Mouse (Mus musculus) hindlimb bud, embryonic 11.5 days (tissue): Measurements from ENCODE around the gene Dhtkd1.

Experiments used
- DNase-seq: peaks from one replicate; pipeline ENCODE4 v3.0.0-alpha.2; 2012; ENCODE audit warnings: low read depth, low spot score; ENCODE audit errors: extremely low spot score

The Dhtkd1 gene

DNA sequence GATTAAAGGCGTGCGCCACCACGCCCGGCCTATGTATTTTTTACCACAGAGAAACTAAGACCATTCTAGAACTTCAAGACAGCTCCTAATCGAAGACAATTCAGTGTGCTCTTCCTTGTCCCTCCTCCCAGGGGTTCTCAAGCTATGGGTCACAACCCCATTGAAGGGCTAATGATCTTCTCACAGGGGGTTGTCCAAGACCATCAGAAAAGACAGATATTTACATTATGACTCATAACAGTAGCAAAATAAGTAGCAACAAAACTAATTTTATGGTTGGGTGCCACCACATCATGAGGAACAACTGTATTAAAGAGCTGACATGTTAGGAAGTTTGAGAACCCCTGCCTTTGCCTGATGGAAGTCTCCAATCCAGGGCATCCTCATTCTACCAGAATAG is 10.7 kb downstream of the Dhtkd1 start:
- DNase-seq = no peak

DNA sequence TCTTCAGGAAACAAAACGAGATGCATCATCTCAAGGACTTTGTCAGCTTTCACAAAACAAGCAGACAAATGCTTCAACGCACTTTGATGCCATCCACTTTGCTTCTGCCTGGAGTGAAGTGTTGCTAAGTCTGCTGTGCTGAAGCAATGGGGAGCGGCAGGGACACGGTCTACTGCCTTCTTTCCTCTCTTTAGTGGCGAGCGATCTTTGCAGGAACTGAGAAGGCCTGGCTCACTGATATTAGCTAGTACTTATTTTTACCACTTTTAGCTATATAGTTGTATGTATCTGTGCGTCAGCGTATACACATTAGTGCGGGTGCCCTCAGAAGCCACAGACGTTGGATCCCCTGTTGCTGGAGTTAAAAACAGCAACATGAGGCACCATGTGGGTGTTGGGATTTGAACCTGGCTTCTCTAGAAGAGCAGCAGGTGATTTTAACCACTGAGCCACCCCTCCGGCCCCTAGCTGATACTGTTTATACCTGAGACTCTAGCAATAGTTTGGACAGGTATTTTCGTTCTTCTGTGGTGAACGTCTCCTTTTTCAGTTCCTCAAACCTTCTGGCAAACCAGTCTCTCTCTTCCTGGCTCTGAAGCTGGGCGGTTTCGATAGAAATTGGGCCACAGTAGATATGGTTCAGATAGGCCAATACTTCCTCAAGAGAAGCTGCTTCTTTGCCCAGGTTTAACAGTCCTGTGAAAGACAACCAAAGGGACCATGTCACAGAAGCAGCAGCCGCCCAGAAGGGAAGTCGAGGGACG is 12.1 kb downstream of the Dhtkd1 start:
- DNase-seq = no peak

DNA sequence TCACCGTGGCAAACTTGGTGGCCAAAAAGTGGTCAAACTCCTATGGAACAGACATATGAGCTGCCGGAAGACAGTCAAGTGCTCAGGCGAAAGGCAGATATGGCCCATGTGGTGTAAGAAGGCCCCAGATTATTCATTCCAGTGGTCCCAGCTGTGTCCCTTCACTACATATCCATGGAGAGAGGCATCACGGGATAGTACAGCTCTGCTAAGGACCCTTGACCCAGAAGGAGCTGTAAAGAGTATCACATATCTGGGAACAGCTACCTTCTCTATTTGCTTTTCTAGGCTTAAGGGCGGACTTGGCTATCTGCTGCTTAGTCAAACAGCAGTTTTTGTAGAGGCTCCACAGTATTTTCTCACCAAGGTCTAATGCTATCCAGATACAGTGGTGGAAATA is 12.8 kb downstream of the Dhtkd1 start:
- no peak for DNase-seq

DNA sequence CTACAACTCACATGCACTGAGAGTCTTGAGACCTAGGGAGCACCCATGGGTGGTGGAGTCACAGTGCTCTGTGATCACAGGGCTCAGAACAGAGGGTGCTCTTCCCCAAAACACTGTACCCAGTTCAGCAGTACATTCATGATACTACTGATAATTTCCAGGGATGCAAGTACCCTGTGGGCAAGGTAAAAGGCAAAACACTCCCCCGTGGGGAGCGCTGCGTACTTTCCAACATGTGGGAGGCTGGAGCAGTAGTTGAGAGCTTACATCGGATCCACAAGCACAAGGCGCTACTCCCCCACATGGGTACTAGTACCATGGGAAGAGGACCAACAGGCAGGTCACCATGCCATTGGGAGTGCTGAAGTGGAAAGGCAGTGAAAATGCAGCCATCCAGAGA is 15.1 kb downstream of the Dhtkd1 start:
- no peak for DNase-seq

DNA sequence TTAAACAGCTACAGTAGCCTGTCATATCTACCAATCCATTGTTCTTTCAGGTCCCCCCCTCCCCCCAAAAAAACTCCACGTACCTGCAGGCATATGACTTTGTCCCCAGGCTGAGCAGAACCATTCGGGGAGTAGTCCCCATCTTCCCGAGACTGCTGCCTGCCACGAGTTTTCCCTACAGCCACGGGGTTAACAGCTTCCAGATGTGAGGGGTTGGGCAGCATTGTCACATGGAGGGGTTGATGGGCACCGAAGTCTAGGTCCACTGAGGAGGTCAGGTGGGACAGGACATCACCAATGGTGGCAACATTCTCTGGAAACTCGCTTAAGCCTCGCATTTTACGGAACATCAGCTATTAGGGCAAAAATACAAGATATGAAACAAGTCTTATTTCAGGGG is 18.8 kb downstream of the Dhtkd1 start:
- DNase-seq = no peak

DNA sequence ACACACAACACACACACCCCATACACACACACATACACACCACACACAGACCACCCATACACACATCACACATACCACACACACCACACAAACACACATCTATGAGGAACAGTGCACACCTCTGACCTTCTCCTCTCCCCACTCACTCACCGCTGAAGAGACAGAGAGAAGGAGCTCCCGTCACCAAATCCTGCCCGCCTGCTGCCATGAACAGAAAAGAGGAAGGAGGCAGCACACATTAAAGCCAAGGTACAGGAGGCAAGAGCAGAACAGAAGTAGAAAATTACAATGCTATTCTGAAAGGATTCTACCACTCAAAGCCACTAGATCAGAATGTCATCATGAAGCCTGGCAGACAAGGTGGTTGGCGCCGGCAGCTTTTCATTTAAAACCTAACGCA is 19.8 kb downstream of the Dhtkd1 start:
- no peak for DNase-seq

DNA sequence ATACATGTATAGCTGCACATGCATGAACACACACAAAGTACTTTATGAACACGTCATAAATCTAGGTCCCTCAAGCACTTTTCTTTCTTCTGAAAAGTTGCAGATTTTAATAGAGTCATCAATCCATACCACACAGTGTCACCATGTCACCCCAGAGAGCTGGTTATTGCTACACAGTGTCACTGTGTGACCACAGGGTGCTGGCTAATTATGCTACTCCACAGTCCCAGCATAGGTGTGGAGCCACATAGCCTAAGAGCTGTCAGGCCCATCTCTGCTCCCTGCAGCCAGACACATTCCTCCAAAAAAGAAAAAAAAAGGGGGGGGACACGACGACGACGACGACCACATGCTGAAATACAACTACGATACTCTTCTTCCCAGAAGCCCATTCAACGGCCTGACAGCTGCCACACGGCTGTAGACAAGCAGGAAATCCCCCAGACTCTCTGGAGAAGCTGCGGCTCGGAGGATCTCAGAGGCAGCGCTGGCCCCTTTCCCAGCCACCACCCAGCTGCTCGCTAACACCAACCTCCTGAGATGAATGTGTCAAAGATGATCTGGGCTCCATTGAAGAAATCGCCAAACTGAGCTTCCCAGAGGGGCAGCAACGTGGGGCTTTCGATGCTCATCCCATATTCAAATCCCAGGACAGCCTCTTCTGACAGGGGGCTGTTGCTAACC is 31.2 kb downstream of the Dhtkd1 start:
- no peak for DNase-seq

DNA sequence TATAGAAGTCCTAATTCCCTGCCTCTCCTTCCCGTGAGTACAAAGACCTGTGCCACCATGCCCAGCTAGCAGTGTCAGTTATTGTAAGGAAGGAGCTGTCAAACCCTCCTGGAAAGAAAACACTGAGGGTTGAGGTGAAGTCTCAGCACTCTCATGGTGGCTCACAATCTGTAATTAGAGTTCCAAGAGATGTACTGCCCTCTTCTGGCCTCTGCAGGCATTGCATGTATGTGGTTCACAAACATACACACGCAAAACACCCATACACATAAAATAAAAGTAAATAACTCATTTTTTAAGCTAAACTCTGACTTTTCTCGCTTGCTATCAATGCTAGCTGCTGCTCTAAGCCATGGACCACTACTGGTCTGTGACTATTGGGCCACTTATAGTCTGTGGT is 36.0 kb downstream of the Dhtkd1 start:
- no peak for DNase-seq

DNA sequence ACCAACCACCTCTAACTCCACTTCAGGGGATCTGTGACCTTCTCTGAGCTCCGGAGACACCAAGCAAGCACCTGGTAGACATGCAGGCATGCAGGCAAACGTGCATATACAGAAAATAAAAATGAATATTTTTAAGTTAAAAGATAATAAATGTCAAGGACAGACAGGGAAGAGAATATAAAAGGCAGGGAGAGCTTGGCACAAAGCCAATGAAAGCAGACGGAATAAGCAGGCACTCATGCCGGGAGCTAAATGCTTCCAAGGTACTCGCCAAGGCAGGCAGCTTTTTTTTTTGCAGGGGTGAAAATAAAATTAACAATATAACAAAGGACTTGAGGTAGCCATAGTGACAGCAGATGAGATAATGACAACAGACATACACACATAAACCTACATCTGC is 36.5 kb downstream of the Dhtkd1 start:
- no peak for DNase-seq

DNA sequence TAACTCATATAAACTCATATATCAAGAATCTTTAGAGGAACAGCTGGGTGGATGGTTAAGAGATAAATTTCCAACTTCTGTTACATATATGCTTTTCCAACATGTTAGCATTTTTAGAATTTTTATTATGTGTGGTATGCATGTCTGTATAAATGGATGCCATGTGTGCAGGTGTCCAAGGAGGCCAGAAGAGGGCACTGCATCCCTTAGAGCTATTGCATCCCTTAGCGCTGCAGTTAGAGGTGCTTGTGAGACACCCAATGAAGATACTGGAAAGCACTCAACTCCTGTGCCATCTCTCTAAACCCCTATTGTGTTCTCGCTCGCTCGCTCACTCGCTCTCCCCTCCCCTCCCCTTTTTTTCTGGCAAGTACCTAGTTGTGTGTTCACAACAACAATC is 42.4 kb downstream of the Dhtkd1 start:
- no peak for DNase-seq

DNA sequence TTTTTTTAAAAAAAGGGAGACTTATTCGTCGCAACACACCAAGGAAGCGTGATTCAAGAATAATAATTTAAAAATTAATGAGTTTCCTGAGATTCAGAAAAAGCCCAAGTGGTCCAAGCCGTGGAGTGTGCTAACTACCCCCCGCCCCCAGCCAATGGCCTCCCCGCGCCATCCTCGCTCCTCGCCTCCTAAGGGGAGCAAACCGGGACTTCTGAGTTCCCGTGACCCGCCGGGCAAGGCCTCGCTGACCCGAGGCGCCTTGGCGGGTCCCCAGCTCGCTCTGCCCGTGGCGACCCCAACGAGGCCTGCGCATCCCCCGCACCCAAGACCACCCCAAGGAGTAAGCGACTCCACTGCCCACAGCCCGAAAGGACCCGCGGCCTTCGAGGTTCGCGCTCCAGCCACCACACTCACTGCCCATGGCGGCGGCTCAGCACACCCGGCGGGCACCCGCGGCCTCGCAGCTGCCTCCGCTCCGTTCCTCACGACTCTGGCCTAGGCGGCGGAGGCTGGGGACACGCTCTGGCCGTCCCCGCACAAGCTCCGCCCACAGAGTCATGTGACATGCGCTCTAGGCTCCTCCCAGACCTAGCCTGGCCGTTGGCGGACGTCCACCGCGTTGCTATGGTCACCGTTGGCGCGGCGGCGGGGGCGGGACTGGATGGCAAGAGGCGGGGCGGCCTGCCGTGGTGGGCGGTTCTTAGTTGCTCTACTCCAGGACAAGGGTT is 47.6 kb downstream of the Dhtkd1 start, which contains the start of gene Sec61a2:
Gene Sec61a2 (minus strand): TSS at position 590 of the 728 bp plus-strand sequence.
- peak; percentile 80 for DNase-seq

DNA sequence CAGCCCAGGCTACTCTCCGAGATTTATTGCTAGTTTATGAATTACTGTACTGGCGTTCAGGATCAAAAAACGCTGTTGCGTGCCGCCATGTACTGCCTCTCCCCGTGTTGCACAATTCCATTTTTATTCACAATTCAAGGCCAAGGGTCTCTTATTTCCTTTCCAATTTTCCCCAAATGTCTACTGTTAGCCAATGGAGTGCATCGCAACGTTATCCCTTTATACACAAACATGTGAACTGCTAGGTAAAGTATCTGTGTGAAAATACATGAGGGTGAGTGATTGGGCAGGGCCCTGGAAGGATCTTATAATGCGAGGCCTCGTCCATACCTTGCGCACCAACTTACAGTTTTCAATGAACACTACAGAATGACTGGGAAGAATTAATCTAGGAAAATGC is 48.3 kb downstream of the Dhtkd1 start:
- DNase-seq = peak; percentile 6

DNA sequence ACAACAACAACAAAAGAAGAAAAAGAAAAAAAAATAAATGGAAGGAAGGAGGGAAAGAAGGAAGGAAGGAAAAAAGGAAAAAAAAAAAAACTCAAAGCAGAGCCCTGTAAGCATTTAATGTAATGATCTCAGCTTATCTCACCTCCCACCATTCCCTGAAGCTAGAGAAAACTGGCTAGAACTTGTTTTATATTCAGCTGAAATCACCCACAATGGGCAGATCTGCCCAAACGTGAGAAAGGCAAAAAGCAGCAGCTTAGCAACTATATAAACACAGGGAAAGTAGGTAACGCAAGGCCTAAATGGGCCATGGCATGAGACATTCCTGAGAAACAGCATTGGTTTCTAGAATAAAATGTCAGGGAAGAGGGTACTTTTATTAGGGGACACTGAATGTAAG is 53.2 kb downstream of the Dhtkd1 start:
- DNase-seq = no peak

DNA sequence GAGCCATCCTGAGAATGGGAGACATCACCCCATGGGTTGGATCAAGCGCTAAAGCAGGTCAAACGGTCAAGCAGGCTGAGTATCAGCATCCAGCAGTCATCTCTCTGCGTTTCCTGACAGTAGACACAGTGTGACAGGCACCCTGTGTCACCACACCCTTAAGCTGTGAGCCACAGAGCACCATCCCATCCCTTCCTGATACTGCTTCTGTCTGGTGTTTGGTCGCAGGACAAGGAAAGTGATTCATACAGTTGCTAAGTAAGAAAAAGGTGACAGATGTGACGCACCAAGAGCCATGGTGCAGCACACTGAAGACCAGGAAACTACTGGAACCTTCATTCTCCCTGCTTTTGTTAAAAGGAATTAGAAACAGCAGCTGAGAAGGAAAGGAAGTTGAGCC is 53.7 kb downstream of the Dhtkd1 start:
- DNase-seq = no peak

DNA sequence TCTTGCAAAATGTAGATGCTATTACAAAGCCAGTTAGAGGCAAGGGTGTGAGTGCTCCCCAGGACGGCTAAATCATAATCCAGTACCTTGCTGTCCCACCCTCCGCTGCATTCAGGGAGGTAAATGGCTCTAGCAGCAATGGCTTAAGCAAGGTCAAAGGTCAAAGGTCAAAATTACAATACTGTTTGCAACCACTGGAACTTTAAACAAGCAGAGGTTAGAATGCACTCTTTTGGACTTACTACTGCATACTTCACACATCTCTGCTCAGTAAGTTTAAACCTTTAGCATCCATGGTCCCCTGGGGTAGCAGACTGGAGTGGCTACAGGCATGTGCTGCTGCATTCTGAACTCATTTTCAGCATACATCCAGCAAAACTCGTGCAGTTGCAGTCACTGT is 65.1 kb downstream of the Dhtkd1 start:
- no peak for DNase-seq

DNA sequence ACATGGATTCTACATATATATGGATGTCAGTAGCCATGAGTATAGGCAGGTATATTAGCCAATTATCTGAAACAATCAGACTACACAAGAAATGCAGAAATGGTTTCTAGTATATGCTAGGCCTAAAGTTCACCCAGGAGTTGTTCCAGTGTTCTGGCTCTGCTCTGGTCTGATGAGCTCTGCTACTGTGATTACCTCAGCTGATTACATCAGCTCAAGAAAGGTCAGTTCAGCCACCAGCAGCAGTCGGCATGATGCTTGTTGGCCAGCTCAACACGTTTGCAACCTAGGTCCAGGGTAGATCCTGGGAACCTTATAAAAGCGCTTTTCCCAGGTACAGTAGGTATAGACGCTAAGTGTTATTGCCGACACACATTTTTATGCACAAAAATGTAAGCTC is 72.8 kb downstream of the Dhtkd1 start:
- no peak for DNase-seq

DNA sequence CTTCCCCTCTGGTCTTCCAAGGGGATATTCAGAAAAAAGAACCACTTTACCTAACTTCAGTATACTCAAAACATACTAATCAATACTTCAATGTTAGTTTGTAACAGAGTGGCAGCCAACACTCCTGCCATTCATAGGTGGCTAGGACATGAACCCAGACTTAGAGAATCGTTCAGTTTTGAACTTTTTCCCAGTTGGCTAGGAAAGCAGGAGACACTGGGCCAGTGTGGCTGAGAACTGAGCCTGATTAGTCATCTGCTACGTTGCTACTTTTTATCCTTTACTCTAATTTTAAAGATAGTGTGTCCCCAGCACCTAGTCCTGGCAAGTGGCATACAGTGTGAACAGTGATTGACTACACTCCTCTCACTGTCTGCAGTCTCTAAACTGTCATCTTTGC is 74.9 kb downstream of the Dhtkd1 start:
- DNase-seq = no peak

DNA sequence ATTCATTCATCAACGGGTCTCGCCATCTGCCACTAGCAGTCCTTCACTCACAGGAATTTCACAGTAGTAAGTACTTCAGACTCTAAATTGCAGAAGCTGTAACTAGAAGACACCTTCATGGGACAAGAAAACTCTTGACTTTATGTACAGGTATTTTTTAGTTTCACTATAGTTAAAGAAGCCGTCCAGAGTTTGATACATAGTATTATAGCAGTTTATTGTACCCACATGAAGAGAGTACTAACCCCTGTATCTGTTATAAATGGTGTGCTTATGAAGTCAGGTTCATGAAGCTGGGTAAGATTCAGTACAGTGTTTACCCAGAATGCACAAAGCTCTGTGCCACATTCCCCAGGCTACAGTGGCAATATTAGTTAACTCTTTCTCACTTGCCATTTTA is 79.8 kb downstream of the Dhtkd1 start, which contains the start of gene Gm13199:
Gene Gm13199 (minus strand): TSS at position 101 of the 400 bp plus-strand sequence.
- DNase-seq = no peak

DNA sequence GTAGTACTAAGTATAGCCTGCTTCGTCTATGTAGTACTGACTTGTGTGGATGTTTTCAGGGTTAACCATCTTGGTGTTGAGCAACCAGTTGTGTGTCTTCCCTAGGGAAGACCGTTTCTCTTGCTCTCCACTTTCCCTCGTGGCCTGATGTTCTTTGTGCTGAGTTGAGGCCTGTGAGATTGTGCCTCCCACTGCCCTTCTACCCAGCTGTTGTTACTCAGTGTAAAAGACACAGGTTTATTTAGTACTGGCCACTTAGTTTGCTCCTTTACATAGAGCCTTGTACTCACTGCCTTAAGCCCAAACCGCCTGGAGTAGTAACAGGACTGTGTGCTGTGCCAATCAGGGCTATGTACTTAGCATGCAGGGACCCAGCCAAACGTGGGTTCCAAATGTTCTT is 90.7 kb downstream of the Dhtkd1 start:
- DNase-seq = no peak

DNA sequence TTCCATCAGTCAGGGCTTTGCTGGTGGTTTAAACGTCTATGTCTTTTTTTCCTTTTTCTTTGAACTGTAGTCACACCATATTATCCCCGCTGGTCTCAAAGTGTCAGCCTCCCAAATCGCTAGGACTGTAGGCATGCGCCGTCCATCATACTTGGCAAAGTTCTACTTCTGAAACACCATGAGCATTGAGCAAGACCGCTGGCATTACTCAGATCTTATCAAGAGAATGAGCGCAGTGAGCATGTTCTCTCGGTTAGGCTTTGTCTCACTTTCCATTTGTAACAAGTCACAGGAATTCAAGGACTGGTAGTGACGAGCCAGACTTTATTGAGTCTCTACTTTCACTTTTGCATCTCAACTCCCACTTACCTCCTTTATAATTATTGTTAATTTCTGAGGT is 91.5 kb downstream of the Dhtkd1 start:
- DNase-seq = no peak
